Mouse (Mus musculus) left cerebral cortex, postnatal 36 days (tissue): ENCODE measurements around the gene Zfp362. TPM values are rescaled to one million over a fixed set of nuclear protein-coding genes. Genes with fewer than 3 reads are reported as not detected.

Source experiments
- DNase-seq, 2 experiments: peaks; one replicate each; pipeline ENCODE4 v3.0.0; 2021 to 2022; ENCODE audit warnings: low spot score in 2 of 2, mixed read lengths in 1 of 2
- intact Hi-C: fragments of 180-260 bp; cut with DNase I; formaldehyde crosslinking; loops from one replicate; pipeline ENCODE4 v1.15.1; 2025
- total RNA-seq, 2 experiments: library from RNA; stranded (reverse); gene quantifications; 2 replicates each; pipeline ENCODE4 v1.2.3; 2021

Zfp362 gene
- total RNA-seq, 2 experiments from 2014 or later, result 30.0 to 31.6 TPM

GRCm38 (mm10) chr4:128734721-128735671 is 70.8 kb downstream of the Zfp362 start:
- DNase-seq, result no peak
- intact Hi-C loops, result no loop called here

- intact Hi-C loops, result no loop called here
- peak in 1 of 2 experiments; percentile 44 for DNase-seq
Observed at GRCm38 (mm10) chr4:128734217-128734616, 71.6 kb downstream of the Zfp362 start.

- DNase-seq, result no peak
- intact Hi-C loops, result no loop called here
Observed at GRCm38 (mm10) chr4:128733496-128733895, 72.3 kb downstream of the Zfp362 start.

GRCm38 (mm10) chr4:128732794-128733193 is 73.1 kb downstream of the Zfp362 start:
- intact Hi-C loops, result no loop called here
- no peak for DNase-seq

GRCm38 (mm10) chr4:128730271-128730670 is 75.6 kb downstream of the Zfp362 start:
- intact Hi-C loops, result no loop called here
- no peak for DNase-seq

- intact Hi-C loops, result loop anchor here (2.0 kb wide), 1 partner anchor 17 kb away; no protein-coding TSS in a partner anchor
- DNase-seq, result no peak
Observed at GRCm38 (mm10) chr4:128729709-128730037, 76.2 kb downstream of the Zfp362 start.

GRCm38 (mm10) chr4:128729033-128729708 is 76.7 kb downstream of the Zfp362 start:
- intact Hi-C loops, result loop anchor here (2.0 kb wide), 1 partner anchor 16 kb away; no protein-coding TSS in a partner anchor
- DNase-seq, result no peak

- DNase-seq, result no peak
- intact Hi-C loops, result loop anchor here (2.0 kb wide), 1 partner anchor 16 kb away; no protein-coding TSS in a partner anchor
Observed at GRCm38 (mm10) chr4:128728431-128728851, 77.4 kb downstream of the Zfp362 start.

- intact Hi-C loops, result loop anchor here (2.0 kb wide), 1 partner anchor 15 kb away; no protein-coding TSS in a partner anchor
- peak in 1 of 2 experiments; percentile 54 for DNase-seq
Observed at GRCm38 (mm10) chr4:128727721-128728430, 78.0 kb downstream of the Zfp362 start.

GRCm38 (mm10) chr4:128727019-128727720 is 78.7 kb downstream of the Zfp362 start:
- intact Hi-C loops, result no loop called here
- DNase-seq, result peak; percentile 78 to 86

- intact Hi-C loops, result no loop called here
- no peak for DNase-seq
Observed at GRCm38 (mm10) chr4:128724059-128724458, 81.8 kb downstream of the Zfp362 start.

GRCm38 (mm10) chr4:128723431-128723830 is 82.4 kb downstream of the Zfp362 start:
- intact Hi-C loops, result no loop called here
- DNase-seq, result no peak

Other genes starting within 250 kb of the Zfp362 start
- 1 to 10 TPM; 5.8 to 9.0 TPM for gene Zscan20, start 195.9 kb downstream of the Zfp362 start, total RNA-seq
- under 1 TPM; 0.41 to 0.74 TPM for gene Tlr12, start 187.4 kb downstream of the Zfp362 start, total RNA-seq
- gene Phc2, start 151.3 kb downstream of the Zfp362 start, total RNA-seq, result 10 to 100 TPM; 88.2 to 92.3 TPM
- gene A3galt2, start 50.7 kb downstream of the Zfp362 start, total RNA-seq, result under 1 TPM; 0.10 to 0.41 TPM
- 10 to 100 TPM; 17.6 to 18.9 TPM for gene Trim62, start 77.5 kb upstream of the Zfp362 start, total RNA-seq
- 10 to 100 TPM; 53.8 to 56.6 TPM for gene Azin2, start 156.4 kb upstream of the Zfp362 start, total RNA-seq
- 10 to 100 TPM; 22.5 to 24.7 TPM for gene Ak2, start 185.9 kb upstream of the Zfp362 start, total RNA-seq